Mouse (Mus musculus) heart, adult 2 months (tissue): ENCODE data around the gene Gal3st3.

Experiments
- CTCF ChIP-seq: fragments of 200-600 bp; IDR thresholded peaks from 2 replicates; pipeline ENCODE4 v1.8.1; 2022; ENCODE audit warnings: antibody characterized with exemption, mild to moderate bottlenecking, moderate library complexity
- EP300 ChIP-seq: fragments of 200-500 bp; IDR thresholded peaks from 2 replicates; pipeline ENCODE4 v1.6.1; 2011; ENCODE audit warnings: low read depth, low read length, control low read depth; ENCODE audit not compliant: insufficient read depth
- POLR2A ChIP-seq: fragments of 200-500 bp; IDR thresholded peaks from 2 replicates; pipeline ENCODE4 v1.6.1; 2011; ENCODE audit warnings: mild to moderate bottlenecking, low read depth, low read length, control low read depth; ENCODE audit not compliant: insufficient read depth

DNA sequence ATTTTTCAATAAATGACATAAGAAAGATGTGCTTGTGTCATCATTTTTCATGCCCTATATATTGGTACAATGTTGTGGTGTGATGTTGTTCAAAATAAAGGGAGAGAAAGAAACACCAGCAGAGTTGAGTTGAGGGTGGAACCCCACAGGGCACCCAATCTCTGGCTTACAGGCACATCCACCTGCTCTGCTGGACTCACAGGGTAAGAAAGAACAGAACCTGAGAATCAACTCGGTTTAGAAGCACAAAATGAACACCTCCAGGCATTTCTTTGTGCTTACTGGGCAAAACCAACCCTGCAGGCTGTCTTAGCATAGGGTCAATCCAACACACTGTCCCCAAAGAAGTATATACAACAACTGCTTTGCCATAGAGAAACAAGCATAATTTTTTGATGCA lies 26.7 kb upstream of the Gal3st3 start:
- TF ChIP-seq CTCF (no peak), EP300 (no peak), POLR2A (no peak)
